Mouse (Mus musculus) lung, adult 10 weeks (tissue): Measurements from ENCODE around the gene Dnah6. TPM values are rescaled to one million over a fixed set of nuclear protein-coding genes. Genes with fewer than 3 reads are reported as not detected.

Experiments used
- polyA plus RNA-seq: library from polyadenylated mRNA; stranded (reverse); fragments of 350-450 nt; fragmentation: Illumina TruSeq; extraction: RNeasy Lipid Tissue Mini Kit (QIAGEN cat#74804); gene quantifications from one replicate; pipeline ENCODE4 v1.2.3, GENCODE M21; 2014; ENCODE audit warnings: low read depth, low replicate concordance; ENCODE audit not compliant: insufficient read depth

The Dnah6 gene
- polyA plus RNA-seq, result 2.6 TPM

GRCm38 (mm10) chr6:73221189-73221957 lies at the start of gene Dnah6:
TSS of gene Dnah6 (minus strand) at chr6:73221651.

GRCm38 (mm10) chr6:73248237-73249048 lies 27.0 kb upstream of the Dnah6 start, which contains the start of gene Suclg1:
TSS of gene Suclg1 (plus strand) at chr6:73248382.

Other genes with a start within 250 kb of the Dnah6 start
- 90.2 TPM for gene Suclg1, start 26.7 kb upstream of the Dnah6 start, polyA plus RNA-seq
- gene 4931417E11Rik, start 248.0 kb upstream of the Dnah6 start, polyA plus RNA-seq, result not detected